Mouse (Mus musculus) G1E (cell line): ENCODE data around the gene Angptl3.

Experiments used
- CTCF ChIP-seq: IDR thresholded peaks from 2 replicates; pipeline ENCODE4 v1.5.1; 2012; ENCODE audit warnings: low read depth, low read length, inconsistent platforms, mixed read lengths
- GATA1 ChIP-seq: IDR thresholded peaks from 2 replicates; pipeline ENCODE4 v1.6.1; 2012; ENCODE audit warnings: borderline replicate concordance, low read length, inconsistent platforms, mixed read lengths
- GATA2 ChIP-seq: IDR thresholded peaks from 2 replicates; pipeline ENCODE4 v1.6.1; 2012; ENCODE audit warnings: low read depth, low read length, inconsistent platforms, borderline replicate concordance
- POLR2AphosphoS5 ChIP-seq: IDR thresholded peaks from 2 replicates; pipeline ENCODE4 v1.6.1; 2012; ENCODE audit warnings: low read depth, low read length, inconsistent platforms; ENCODE audit not compliant: insufficient replicate concordance
- TAL1 ChIP-seq: conservative IDR thresholded peaks from 2 replicates; pipeline ENCODE4 v1.6.1; 2012; ENCODE audit warnings: low read depth, low read length, inconsistent platforms, mixed read lengths

DNA sequence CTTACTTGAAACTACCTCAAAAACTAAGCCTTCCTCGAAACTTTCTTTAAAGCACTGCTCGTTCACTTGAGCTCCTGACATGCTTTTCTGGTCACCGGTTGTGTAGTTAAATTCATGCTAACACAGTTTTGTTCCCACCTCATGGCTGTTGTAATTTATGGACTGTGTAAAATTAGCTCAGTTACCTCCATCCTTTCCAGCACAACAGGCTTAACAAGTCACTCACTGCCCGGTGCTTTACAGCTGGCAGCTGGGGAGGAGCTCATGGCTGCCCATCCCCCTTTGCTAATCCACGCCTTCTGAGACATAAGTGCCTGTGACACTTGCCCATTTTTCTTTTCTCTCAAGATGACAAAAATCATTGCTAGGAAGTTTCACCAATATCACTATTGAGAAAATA, 33.8 kb downstream of the Angptl3 start:
- TF ChIP-seq CTCF (no peak), TAL1 (no peak), POLR2AphosphoS5 (no peak), GATA2 (no peak), GATA1 (no peak)
